Mouse (Mus musculus): ENCODE measurements around the gene Ubiad1.

DNA sequence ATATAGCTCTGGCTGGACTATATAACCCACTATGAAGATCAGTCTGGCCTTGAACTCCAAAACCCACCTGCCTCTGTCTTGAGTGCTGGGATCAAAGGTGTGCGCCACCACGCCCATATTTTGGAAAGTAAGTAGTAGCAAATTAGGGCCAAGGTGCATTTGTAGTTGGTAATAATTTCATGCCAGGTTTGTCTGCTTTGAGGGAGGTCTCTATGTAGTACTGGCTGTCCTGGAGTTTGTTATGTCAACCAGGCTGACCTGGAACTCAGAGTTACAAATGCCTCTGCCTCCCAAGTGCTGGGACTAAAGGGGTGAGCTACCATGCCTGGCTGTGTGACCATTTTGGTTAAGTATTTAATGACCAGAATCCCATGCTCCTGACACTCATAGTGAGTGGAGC, 35.7 kb upstream of the Ubiad1 start:
- no peak for TF ChIP-seq GATA1 (IDR thresholded peaks at IDR 0.05; ENCODE audit: borderline replicate concordance, low read length)
- no peak for TF ChIP-seq FLI1 (IDR thresholded peaks at IDR 0.05; ENCODE audit: low read length)
